Mouse (Mus musculus): ENCODE measurements at regions not wholly inside any gene's neighbourhood (a gene's known extent, or its start where the extent isn't known, plus 50 kb on each side); places are given as distances from the start of the nearest gene placed in this dataset.

- TF ChIP-seq CTCF (IDR thresholded peaks at IDR 0.05; ENCODE audit: low read depth) (no peak), EP300 (IDR thresholded peaks at IDR 0.05; ENCODE audit: low read depth) (no peak)
Measured at GRCm38 (mm10) chr15:27020471-27020870, 125.1 kb upstream of the Fbxl7 start.

Measured in liver, embryonic 14.5 days (tissue).